Mouse (Mus musculus) MEL (cell line): ENCODE data around the gene Pln.

Experiments
- CTCF ChIP-seq, 3 experiments: IDR thresholded peaks in 2 of 3; conservative IDR thresholded peaks in 1 of 3; 2 replicates each; pipeline ENCODE4 v1.5.1; 2011 to 2012; ENCODE audit warnings: low read length in 3 of 3, low read depth in 2 of 3, mild to moderate bottlenecking in 2 of 3, improper control_type of control experiment in 1 of 3, inconsistent platforms in 1 of 3, mixed read lengths in 1 of 3, moderate library complexity in 1 of 3; ENCODE audit not compliant: control insufficient read depth in 1 of 3, insufficient read depth in 1 of 3, poor library complexity in 1 of 3, severe bottlenecking in 1 of 3
- EP300 ChIP-seq, 2 experiments: IDR thresholded peaks; 2 replicates each; pipeline ENCODE4 v1.6.1; 2011; ENCODE audit warnings: improper control_type of control experiment in 2 of 2, low read length in 2 of 2, low read depth in 1 of 2, mild to moderate bottlenecking in 1 of 2
- GABPA ChIP-seq: IDR thresholded peaks from 2 replicates; pipeline ENCODE4 v1.6.1; 2012; ENCODE audit warnings: low read depth, mild to moderate bottlenecking, inconsistent platforms, low read length, improper control_type of control experiment, moderate library complexity
- POLR2A ChIP-seq, 2 experiments: IDR thresholded peaks; 2 replicates each; pipeline ENCODE4 v1.6.1; 2011 to 2012; ENCODE audit warnings: low read length in 2 of 2, mild to moderate bottlenecking in 2 of 2, control low read depth in 1 of 2, improper control_type of control experiment in 1 of 2, low read depth in 1 of 2, moderate library complexity in 1 of 2; ENCODE audit not compliant: control insufficient read depth in 1 of 2, insufficient read depth in 1 of 2, poor library complexity in 1 of 2

- TF ChIP-seq POLR2A (IDR thresholded peaks at IDR 0.05; ENCODE audit: control insufficient read depth in 1 of 2, insufficient read depth in 1 of 2, low read depth in 1 of 2, low read length in 2 of 2, poor library complexity in 1 of 2) (no peak), GABPA (no peak), EP300 (IDR thresholded peaks at IDR 0.05; ENCODE audit: low read depth in 1 of 2, low read length in 2 of 2) (no peak), CTCF (IDR thresholded peaks at IDR 0.05 in 2 of 3, conservative IDR thresholded peaks at IDR 0.05 in 1 of 3; ENCODE audit: control insufficient read depth in 1 of 3, insufficient read depth in 1 of 3, low read depth in 2 of 3, low read length in 3 of 3, poor library complexity in 1 of 3, severe bottlenecking in 1 of 3) (peak; percentile 70 to 86 (median 71))
Measured at GRCm38 (mm10) chr10:53341288-53341965, 4.0 kb downstream of the Pln start.
